Mouse (Mus musculus): Measurements from ENCODE around the gene Slc27a3.

- no peak for TF ChIP-seq POLR2A (IDR thresholded peaks at IDR 0.05; ENCODE audit: low read depth, low read length)
- no peak for TF ChIP-seq CTCF (IDR thresholded peaks at IDR 0.05; ENCODE audit: extremely low read depth, insufficient read length, insufficient replicate concordance, low read depth, low read length)
Measured at GRCm38 (mm10) chr3:90425499-90425898, 35.8 kb upstream of the Slc27a3 start.
